Mouse (Mus musculus) liver, embryonic 12.5 days (tissue): ENCODE measurements around the gene Mageb2. TPM values are rescaled to one million over a fixed set of nuclear protein-coding genes. Genes with fewer than 3 reads are reported as not detected.
"Not testable (repeated sequence)": the region's sequence is repeated elsewhere in the genome, so short reads cannot be mapped to it uniquely, and the experiment has no call there.

Source experiments
- ATAC-seq: fragments of 200-750 bp; cut with Nextera tagmentation; 2 replicates; pipeline ENCODE4 v1.8.0; 2017; ENCODE audit warnings: moderate number of reproducible peaks, mild to moderate bottlenecking, moderate library complexity
- H3K27ac ChIP-seq: fragments of 300-500 bp; sonication (generic); 2 replicates; pipeline ENCODE4 v1.5.1; 2016; ENCODE audit warnings: mild to moderate bottlenecking
- H3K27me3 ChIP-seq: fragments of 300-500 bp; sonication (generic); replicated peaks from 2 replicates; pipeline ENCODE4 v1.6.1; 2016; ENCODE audit warnings: mild to moderate bottlenecking, moderate library complexity
- H3K36me3 ChIP-seq: fragments of 300-500 bp; sonication (generic); 2 replicates; pipeline ENCODE4 v1.6.1; 2016; ENCODE audit warnings: mild to moderate bottlenecking, moderate library complexity
- H3K4me1 ChIP-seq: fragments of 300-500 bp; sonication (generic); 2 replicates; pipeline ENCODE4 v1.6.1; 2016
- H3K4me2 ChIP-seq: fragments of 300-500 bp; sonication (generic); 2 replicates; pipeline ENCODE4 v1.6.1; 2016; ENCODE audit warnings: mild to moderate bottlenecking, moderate library complexity
- H3K4me3 ChIP-seq: fragments of 300-500 bp; sonication (generic); 2 replicates; pipeline ENCODE4 v1.5.1; 2016; ENCODE audit warnings: mild to moderate bottlenecking, moderate library complexity
- H3K9ac ChIP-seq: fragments of 300-500 bp; sonication (generic); 2 replicates; pipeline ENCODE4 v1.6.1; 2016; ENCODE audit warnings: mild to moderate bottlenecking, moderate library complexity
- H3K9me3 ChIP-seq: fragments of 300-500 bp; sonication (generic); replicated peaks from 2 replicates; pipeline ENCODE4 v1.6.1; 2016; ENCODE audit warnings: mild to moderate bottlenecking, moderate library complexity
- WGBS: fragments of 180-500 bp; shearing (Covaris S2); methylation state at CpG from one replicate; pipeline ENCODE4 v1.1.7; 2016; ENCODE audit not compliant: insufficient replicate concordance; 5-methylcytosine and 5-hydroxymethylcytosine counted together
- polyA plus RNA-seq: library from polyadenylated mRNA; unstranded; fragments of >200 nt; fragmentation: Nextera tagmentation; extraction: Ambion mirVana; gene quantifications from 2 replicates; pipeline ENCODE4 v1.2.1, GENCODE M21; 2016

Mageb2 gene
- polyA plus RNA-seq, result not detected in 2 replicates

DNA sequence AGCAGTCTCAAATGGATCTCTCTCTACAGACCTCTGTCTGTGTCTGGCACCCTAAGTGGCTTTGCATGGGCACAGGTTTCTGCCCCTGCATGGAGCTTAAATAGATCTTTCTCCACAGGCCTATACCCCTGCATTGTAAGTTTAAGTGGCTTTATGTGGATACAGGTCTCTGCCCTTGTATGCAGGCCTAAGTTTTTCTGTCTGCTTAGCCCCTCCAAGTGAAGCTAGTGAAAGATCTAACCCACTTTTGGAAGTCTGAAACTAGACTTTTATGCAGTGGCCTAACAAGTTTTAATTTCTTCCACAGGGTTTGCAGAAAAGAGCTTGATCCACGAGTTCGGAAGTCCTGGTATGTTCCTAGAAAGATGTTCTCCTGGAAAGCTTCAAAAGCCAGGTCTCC is at the start of gene Mageb2:
Gene Mageb2 (plus strand): TSS at position 301 of the 400 bp plus-strand sequence.
- not testable (repeated sequence) for H3K9me3 ChIP-seq, ATAC-seq, H3K27me3 ChIP-seq, H3K36me3 ChIP-seq, H3K4me2 ChIP-seq, H3K9ac ChIP-seq, H3K4me3 ChIP-seq, H3K4me1 ChIP-seq, H3K27ac ChIP-seq
- WGBS, result 57% methylated on average over 2 of the region's 2 CpGs

DNA sequence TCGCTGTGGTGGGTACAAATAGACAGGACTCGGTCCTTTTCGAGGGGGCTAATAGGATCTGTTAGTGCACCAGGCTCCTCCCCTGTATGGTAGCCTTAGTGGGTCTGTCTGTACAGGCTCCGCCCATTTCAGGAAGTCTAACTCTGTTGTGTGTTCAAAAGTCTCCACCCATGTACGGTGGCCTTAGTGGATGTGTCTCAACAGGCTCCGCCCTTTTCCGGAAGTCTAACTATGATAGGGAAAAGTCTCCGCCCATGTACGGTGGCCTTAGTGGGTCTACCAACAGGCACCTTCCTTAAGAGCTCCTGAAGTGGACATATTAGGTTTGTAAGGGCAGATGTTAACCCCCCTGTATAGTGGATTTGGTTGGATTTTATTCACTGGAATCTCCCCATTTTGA is 18.2 kb upstream of the Mageb2 start:
- not testable (repeated sequence) for H3K9ac ChIP-seq, ATAC-seq, H3K9me3 ChIP-seq, H3K4me3 ChIP-seq, H3K27me3 ChIP-seq, H3K36me3 ChIP-seq, H3K4me2 ChIP-seq, H3K27ac ChIP-seq, H3K4me1 ChIP-seq
- WGBS, result 76% methylated on average over 9 of the region's 9 CpGs

Other genes starting within 250 kb of the Mageb2 start
- not detected in 2 replicates for gene Gm5072, start 60.8 kb downstream of the Mageb2 start, polyA plus RNA-seq
- not detected in 2 replicates for gene Gm8914, start 148.4 kb downstream of the Mageb2 start, polyA plus RNA-seq
- not detected in 2 replicates for gene 1700084M14Rik, start 244.2 kb downstream of the Mageb2 start, polyA plus RNA-seq